Comparison of ENCODE assay signal across 21 mouse cellular contexts in genomic region chr3:141943317-141943742, GRCm38 (mm10).
DNase-seq lines count a peak whose midpoint lies in the region; ATAC-seq and TF ChIP-seq lines count a peak whose summit lies in the region.
"Had no signal": no experiment of that assay in that cellular context is flagged by ENCODE, and none has a peak within 500 bp of the region (broad histone marks: within the 10 kb centered on the region; RNA-seq: fewer than 3 reads in every experiment).

No protein-coding gene starts in this region.

- no peak for TF ChIP-seq POLR2A in brain, embryonic 14.5 days (IDR thresholded peaks at IDR 0.05; ENCODE audit: borderline replicate concordance, extremely low read depth, insufficient read depth, insufficient read length, poor library complexity, severe bottlenecking)

- no peaks in the 10 kb centered on the region for H3K27me3 ChIP-seq in forebrain, embryonic 12.5 days
- peaks cover 16% of the 10 kb centered on the region; the same call in 1 of the 2 replicates for H3K27me3 ChIP-seq in forebrain, embryonic 10.5 days (ENCODE audit: poor library complexity, severe bottlenecking)
- H3K27me3 ChIP-seq in forebrain, embryonic 13.5 days, result no peaks in the 10 kb centered on the region
- no peaks in the 10 kb centered on the region for H3K27me3 ChIP-seq in intestine, postnatal 0 days (replicated peaks; ENCODE audit: control insufficient read depth, insufficient read depth, low read length)
- H3K27me3 ChIP-seq: CH12.LX; heart, embryonic 12.5 days; intestine, embryonic 15.5 days had no signal

- no peak overlapping the region for H3K4me2 ChIP-seq in forebrain, embryonic 12.5 days
- H3K4me2 ChIP-seq in forebrain, embryonic 13.5 days, result no peak overlapping the region
- no peak overlapping the region for H3K4me2 ChIP-seq in intestine, postnatal 0 days (replicated peaks; ENCODE audit: low read depth)
- H3K4me2 ChIP-seq: embryonic facial prominence, embryonic 15.5 days; heart, embryonic 12.5 days; hindbrain, embryonic 14.5 days; intestine, embryonic 15.5 days had no signal

- WGBS in forebrain, embryonic 12.5 days, result 10% methylated on average over 3 of the region's 3 CpGs
- 30% methylated on average over 3 of the region's 3 CpGs for WGBS in forebrain, embryonic 10.5 days
- WGBS in forebrain, embryonic 13.5 days, result 6% methylated on average over 3 of the region's 3 CpGs
- 84% methylated on average over 3 of the region's 3 CpGs for WGBS in intestine, postnatal 0 days

- H3K36me3 ChIP-seq in forebrain, embryonic 12.5 days (replicated peaks), result no peaks in the 10 kb centered on the region
- H3K36me3 ChIP-seq in forebrain, embryonic 10.5 days (replicated peaks), result no peaks in the 10 kb centered on the region
- no peaks in the 10 kb centered on the region for H3K36me3 ChIP-seq in forebrain, embryonic 13.5 days (ENCODE audit: poor library complexity, severe bottlenecking)
- no peaks in the 10 kb centered on the region for H3K36me3 ChIP-seq in intestine, postnatal 0 days (ENCODE audit: control insufficient read depth, insufficient read depth)
- H3K36me3 ChIP-seq: embryonic facial prominence, embryonic 15.5 days; heart, embryonic 12.5 days; hindbrain, embryonic 10.5 days; intestine, embryonic 15.5 days had no signal

- DNase-seq in forebrain, embryonic 10.5 days (ENCODE audit: extremely low spot score, low spot score), result no peak
- DNase-seq in brain, embryonic 14.5 days (ENCODE audit: low read depth), result peak; percentile 88
- DNase-seq in retina, embryonic 14.5 days (ENCODE audit: low spot score), result peak; percentile 82
- no peak for DNase-seq in c-Kit-positive CD71-positive TER-119-positive erythroid progenitor cells, embryonic 14.5 days (ENCODE audit: low spot score)
- DNase-seq: adrenal gland, adult 8-10 months; cerebellum, adult 18-20 months; cerebellum, adult 9-11 months; embryo, embryonic 11 days; gastrocnemius, adult 2 months; gastrocnemius, postnatal 25 days; kidney, adult 8-10 months had no signal

- no peak for TF ChIP-seq CTCF in brain, embryonic 14.5 days (IDR thresholded peaks at IDR 0.05; ENCODE audit: borderline replicate concordance, extremely low read depth, insufficient read depth, insufficient read length)
- TF ChIP-seq CTCF in intestine, postnatal 0 days (IDR thresholded peaks at IDR 0.05; ENCODE audit: low read depth), result no peak

- no peaks in the 10 kb centered on the region for H3K9me3 ChIP-seq in forebrain, embryonic 12.5 days
- H3K9me3 ChIP-seq in forebrain, embryonic 10.5 days, result no peaks in the 10 kb centered on the region
- no peaks in the 10 kb centered on the region for H3K9me3 ChIP-seq in forebrain, embryonic 13.5 days (replicated peaks)
- no peaks in the 10 kb centered on the region for H3K9me3 ChIP-seq in intestine, postnatal 0 days (ENCODE audit: control insufficient read depth)
- H3K9me3 ChIP-seq: embryonic facial prominence, embryonic 15.5 days; heart, embryonic 12.5 days; hindbrain, embryonic 10.5 days; intestine, embryonic 15.5 days had no signal

- H3K4me3 ChIP-seq in forebrain, embryonic 12.5 days (replicated peaks), result no peak overlapping the region
- H3K4me3 ChIP-seq in forebrain, embryonic 10.5 days, result no peak overlapping the region
- no peak overlapping the region for H3K4me3 ChIP-seq in forebrain, embryonic 13.5 days
- H3K4me3 ChIP-seq in intestine, postnatal 0 days (ENCODE audit: low read depth, low read length), result no peak overlapping the region
- H3K4me3 ChIP-seq: embryonic facial prominence, embryonic 15.5 days; erythroblast, embryonic 14.5 days; gastrocnemius, adult 2 months; heart, embryonic 12.5 days; hindbrain, embryonic 10.5 days; intestine, embryonic 15.5 days had no signal

- peak; percentile 88 for ATAC-seq in forebrain, embryonic 12.5 days (ENCODE audit: low FRiP score)
- ATAC-seq in forebrain, embryonic 13.5 days, result peak; percentile 91
- no peak for ATAC-seq in intestine, postnatal 0 days
- ATAC-seq: intestine, embryonic 15.5 days had no signal

- H3K4me1 ChIP-seq in forebrain, embryonic 12.5 days, result peaks cover 15% of the 10 kb centered on the region; the same call in 1 of the 2 replicates
- H3K4me1 ChIP-seq in forebrain, embryonic 10.5 days, result peaks cover 56% of the 10 kb centered on the region
- peaks cover 24% of the 10 kb centered on the region for H3K4me1 ChIP-seq in forebrain, embryonic 13.5 days
- H3K4me1 ChIP-seq in intestine, postnatal 0 days (replicated peaks; ENCODE audit: control insufficient read depth, insufficient read depth, low read length), result no peaks in the 10 kb centered on the region
- H3K4me1 ChIP-seq: embryonic facial prominence, embryonic 15.5 days; heart, embryonic 12.5 days; intestine, embryonic 15.5 days had no signal

- peak overlapping the region; percentile 42; the same call in 1 of the 2 replicates for H3K27ac ChIP-seq in forebrain, embryonic 12.5 days
- no peak overlapping the region; the same call in 1 of the 2 replicates for H3K27ac ChIP-seq in forebrain, embryonic 10.5 days
- no peak overlapping the region for H3K27ac ChIP-seq in forebrain, embryonic 13.5 days
- H3K27ac ChIP-seq in intestine, postnatal 0 days (ENCODE audit: low read depth, low read length), result no peak overlapping the region
- H3K27ac ChIP-seq: embryonic facial prominence, embryonic 15.5 days; gastrocnemius, adult 2 months; hindbrain, embryonic 14.5 days; intestine, embryonic 15.5 days had no signal

- H3K9ac ChIP-seq in forebrain, embryonic 12.5 days, result no peak overlapping the region
- no peak overlapping the region for H3K9ac ChIP-seq in forebrain, embryonic 13.5 days
- H3K9ac ChIP-seq in intestine, postnatal 0 days (ENCODE audit: low read depth, low read length), result no peak overlapping the region
- H3K9ac ChIP-seq: embryonic facial prominence, embryonic 15.5 days; heart, embryonic 12.5 days; hindbrain, embryonic 14.5 days; intestine, embryonic 15.5 days had no signal

Comparison
In these comparisons a context has a peak if more than half of its experiments do, and no peak if none do; other contexts are left out.
1. DNase-seq: peak in brain, embryonic 14.5 days (single experiment) and retina, embryonic 14.5 days (single experiment); none in forebrain, embryonic 10.5 days (single experiment) and c-Kit-positive CD71-positive TER-119-positive erythroid progenitor cells, embryonic 14.5 days (single experiment).